Mouse (Mus musculus): ENCODE measurements around the gene Olfr191. TPM values are rescaled to one million over a fixed set of nuclear protein-coding genes. Genes with fewer than 3 reads are reported as not detected.
"Not testable (repeated sequence)": the region's sequence is repeated elsewhere in the genome, so short reads cannot be mapped to it uniquely, and the experiment has no call there.

Gene Olfr191
- polyA plus RNA-seq, 1 experiment from 2014 or later: not detected

DNA sequence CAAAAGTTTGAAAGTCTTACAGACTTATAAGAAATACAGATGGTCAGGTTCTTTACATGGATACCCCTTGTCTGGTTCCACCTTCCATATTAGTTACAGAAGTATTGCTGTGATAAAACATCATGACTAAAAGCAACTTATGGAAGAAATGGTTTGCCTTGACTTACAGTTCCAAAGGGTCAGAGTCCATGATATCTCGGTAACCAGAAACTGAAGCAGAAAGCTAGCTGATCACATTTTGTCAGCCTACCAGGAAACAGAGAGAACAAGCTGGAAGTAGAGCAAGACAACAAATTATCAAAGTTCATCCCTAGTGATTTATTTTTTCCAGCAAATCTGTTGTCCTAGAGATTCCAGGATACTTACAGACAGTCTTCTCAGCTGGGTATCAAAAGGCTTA is 16.1 kb downstream of the Olfr191 start:
- Histone ChIP-seq H3K4me1 (ENCODE audit: control insufficient read depth in 2 of 2, insufficient read depth in 2 of 2, low read length in 2 of 2) (no peaks in the 10 kb centered on the region), H3K4me3 (ENCODE audit: control insufficient read depth in 1 of 2, insufficient read depth in 1 of 2, low read depth in 1 of 2, low read length in 2 of 2) (no peak overlapping the region), H3K36me3 (ENCODE audit: control insufficient read depth, insufficient read depth, low read length) (no peaks in the 10 kb centered on the region), H3K9ac (ENCODE audit: low read length) (no peak overlapping the region), H3K27me3 (ENCODE audit: control insufficient read depth, insufficient read depth, low read length) (no peaks in the 10 kb centered on the region), H3K9me3 (ENCODE audit: control insufficient read depth, low read length) (no peaks in the 10 kb centered on the region), H3K27ac (replicated peaks in 1 of 2; ENCODE audit: control insufficient read depth in 1 of 2, insufficient read depth in 1 of 2, low read depth in 2 of 2, low read length in 2 of 2) (no peak overlapping the region), H3K4me2 (ENCODE audit: low read length) (no peak overlapping the region)
- no peak for ATAC-seq (ENCODE audit: insufficient number of reproducible peaks, insufficient read depth, low FRiP score, low read depth)
- 87% methylated on average over 1 of the region's 1 CpGs for WGBS

DNA sequence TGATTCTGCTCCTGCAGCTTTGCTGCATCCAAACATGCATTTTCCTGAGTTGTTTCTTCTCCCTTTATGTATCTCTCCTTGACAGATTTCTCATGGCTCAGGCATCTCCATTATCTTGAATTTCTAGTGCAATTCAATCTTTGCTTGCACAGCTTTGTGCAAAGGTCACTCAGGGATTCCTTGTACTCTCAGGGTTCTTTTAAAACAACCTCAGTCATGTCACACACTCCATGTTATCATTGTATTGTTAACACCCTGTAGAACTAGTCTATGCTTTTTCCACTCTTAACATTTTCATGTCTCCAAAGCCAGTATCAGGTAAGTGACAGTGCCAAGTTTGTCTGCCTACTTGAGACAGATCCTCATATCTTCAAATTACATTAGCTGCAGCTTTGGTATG is 17.9 kb downstream of the Olfr191 start:
- ATAC-seq (ENCODE audit: insufficient number of reproducible peaks, insufficient read depth, low FRiP score, low read depth): no peak
- Histone ChIP-seq H3K4me2 (ENCODE audit: low read length) (no peak overlapping the region), H3K27ac (replicated peaks in 1 of 2; ENCODE audit: control insufficient read depth in 1 of 2, insufficient read depth in 1 of 2, low read depth in 2 of 2, low read length in 2 of 2) (no peak overlapping the region), H3K4me1 (ENCODE audit: control insufficient read depth in 2 of 2, insufficient read depth in 2 of 2, low read length in 2 of 2) (no peaks in the 10 kb centered on the region), H3K4me3 (ENCODE audit: control insufficient read depth in 1 of 2, insufficient read depth in 1 of 2, low read depth in 1 of 2, low read length in 2 of 2) (no peak overlapping the region), H3K9me3 (ENCODE audit: control insufficient read depth, low read length) (no peaks in the 10 kb centered on the region), H3K27me3 (ENCODE audit: control insufficient read depth, insufficient read depth, low read length) (no peaks in the 10 kb centered on the region), H3K36me3 (ENCODE audit: control insufficient read depth, insufficient read depth, low read length) (no peaks in the 10 kb centered on the region), H3K9ac (ENCODE audit: low read length) (no peak overlapping the region)

DNA sequence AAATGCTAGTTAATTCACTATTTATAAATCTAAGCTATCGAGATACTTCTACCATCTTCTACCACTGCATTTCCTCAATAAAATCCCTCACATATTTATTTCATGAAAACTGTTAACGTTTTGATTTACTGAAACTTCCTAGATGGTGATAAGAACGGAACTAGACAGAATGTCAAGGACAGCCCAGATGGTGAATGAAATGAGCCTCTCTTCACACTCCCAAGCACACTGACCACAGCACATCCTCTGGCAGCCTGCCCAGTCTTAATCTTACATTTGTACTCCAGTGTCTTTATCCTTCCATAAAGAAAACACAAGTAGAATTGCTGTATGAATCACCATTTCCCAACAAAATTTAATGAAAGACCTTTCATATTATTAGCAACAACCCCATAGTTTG is 27.2 kb downstream of the Olfr191 start:
- not testable (repeated sequence) for ATAC-seq (ENCODE audit: insufficient number of reproducible peaks, insufficient read depth, low FRiP score, low read depth); H3K27me3 ChIP-seq (ENCODE audit: control insufficient read depth, insufficient read depth, low read length); H3K27ac ChIP-seq (replicated peaks in 1 of 2; ENCODE audit: control insufficient read depth in 1 of 2, insufficient read depth in 1 of 2, low read depth in 2 of 2, low read length in 2 of 2); H3K9me3 ChIP-seq (ENCODE audit: control insufficient read depth, low read length); H3K9ac ChIP-seq (ENCODE audit: low read length); H3K36me3 ChIP-seq (ENCODE audit: control insufficient read depth, insufficient read depth, low read length); H3K4me1 ChIP-seq (ENCODE audit: control insufficient read depth in 2 of 2, insufficient read depth in 2 of 2, low read length in 2 of 2); H3K4me3 ChIP-seq (ENCODE audit: control insufficient read depth in 1 of 2, insufficient read depth in 1 of 2, low read depth in 1 of 2, low read length in 2 of 2); H3K4me2 ChIP-seq (ENCODE audit: low read length)
- 38% methylated on average over 3 of the region's 3 CpGs for WGBS

DNA sequence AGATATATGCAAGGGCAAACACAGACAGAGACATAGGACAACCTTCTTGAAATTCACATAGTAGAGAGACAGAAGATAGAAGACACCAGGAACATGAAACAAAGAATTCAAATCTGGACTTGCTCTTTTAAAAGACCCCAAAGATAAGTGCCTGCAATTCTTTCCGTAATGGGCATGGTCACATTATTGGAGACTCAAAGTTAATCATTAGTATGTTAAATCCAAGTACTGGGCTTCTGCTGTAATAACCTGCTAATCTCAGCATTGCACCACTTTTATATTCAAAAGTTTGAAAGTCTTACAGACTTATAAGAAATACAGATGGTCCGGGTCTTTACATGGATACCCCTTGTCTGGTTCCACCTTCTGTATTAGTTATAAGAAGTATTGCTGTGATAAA is 40.3 kb downstream of the Olfr191 start:
- not testable (repeated sequence) for H3K4me3 ChIP-seq (ENCODE audit: control insufficient read depth in 1 of 2, insufficient read depth in 1 of 2, low read depth in 1 of 2, low read length in 2 of 2); H3K4me1 ChIP-seq (ENCODE audit: control insufficient read depth in 2 of 2, insufficient read depth in 2 of 2, low read length in 2 of 2); H3K27me3 ChIP-seq (ENCODE audit: control insufficient read depth, insufficient read depth, low read length); H3K4me2 ChIP-seq (ENCODE audit: low read length); ATAC-seq (ENCODE audit: insufficient number of reproducible peaks, insufficient read depth, low FRiP score, low read depth); H3K9ac ChIP-seq (ENCODE audit: low read length); H3K9me3 ChIP-seq (ENCODE audit: control insufficient read depth, low read length); H3K27ac ChIP-seq (replicated peaks in 1 of 2; ENCODE audit: control insufficient read depth in 1 of 2, insufficient read depth in 1 of 2, low read depth in 2 of 2, low read length in 2 of 2); H3K36me3 ChIP-seq (ENCODE audit: control insufficient read depth, insufficient read depth, low read length)
- WGBS: 92% methylated on average over 2 of the region's 2 CpGs

DNA sequence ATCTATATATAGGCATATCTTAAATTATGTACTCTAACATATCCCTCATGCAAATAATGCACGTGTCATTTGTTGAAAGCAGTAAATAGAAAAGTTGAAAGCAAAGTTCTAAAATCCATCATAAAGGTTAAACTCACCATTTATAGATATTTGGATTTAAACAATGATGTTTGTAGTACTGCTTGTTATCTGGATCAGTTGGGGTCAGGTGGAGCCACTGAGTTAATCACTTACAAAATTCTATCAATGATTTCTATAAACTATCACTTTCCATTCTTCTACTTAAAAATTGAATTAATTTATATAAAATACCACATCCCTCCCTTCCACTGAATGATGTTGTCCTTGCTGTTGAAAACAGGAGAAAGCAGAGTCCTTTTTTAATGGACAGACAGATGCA is 40.8 kb downstream of the Olfr191 start:
- H3K9ac ChIP-seq (ENCODE audit: low read length): no peak overlapping the region
- no peak overlapping the region for H3K4me3 ChIP-seq (ENCODE audit: control insufficient read depth in 1 of 2, insufficient read depth in 1 of 2, low read depth in 1 of 2, low read length in 2 of 2)
- no peak overlapping the region for H3K27ac ChIP-seq (replicated peaks in 1 of 2; ENCODE audit: control insufficient read depth in 1 of 2, insufficient read depth in 1 of 2, low read depth in 2 of 2, low read length in 2 of 2)
- WGBS: 70% methylated on average over 1 of the region's 1 CpGs
- no peak for ATAC-seq (ENCODE audit: insufficient number of reproducible peaks, insufficient read depth, low FRiP score, low read depth)
- H3K4me1 ChIP-seq (ENCODE audit: control insufficient read depth in 2 of 2, insufficient read depth in 2 of 2, low read length in 2 of 2): no peaks in the 10 kb centered on the region
- no peaks in the 10 kb centered on the region for H3K9me3 ChIP-seq (ENCODE audit: control insufficient read depth, low read length)
- no peak overlapping the region for H3K4me2 ChIP-seq (ENCODE audit: low read length)
- H3K36me3 ChIP-seq (ENCODE audit: control insufficient read depth, insufficient read depth, low read length): no peaks in the 10 kb centered on the region
- H3K27me3 ChIP-seq (ENCODE audit: control insufficient read depth, insufficient read depth, low read length): no peaks in the 10 kb centered on the region

DNA sequence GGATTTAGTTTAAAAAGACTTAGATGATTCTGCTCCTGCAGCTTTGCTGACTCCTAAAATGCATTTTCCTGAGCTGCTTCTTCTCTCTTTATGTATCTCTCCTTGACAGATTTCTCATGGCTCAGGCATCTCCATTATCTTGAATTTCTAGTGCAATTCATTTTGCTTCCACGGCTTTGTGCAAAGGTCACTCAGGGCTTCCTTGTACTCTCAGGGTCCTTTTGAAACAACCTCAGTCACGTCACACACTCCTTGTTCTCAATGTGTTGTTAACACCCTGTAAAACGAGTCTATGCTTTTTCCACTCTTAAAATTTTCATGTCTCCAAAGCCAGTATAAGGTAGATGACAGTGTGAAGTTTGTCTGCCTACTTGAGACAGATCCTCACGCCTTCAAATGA is 42.0 kb downstream of the Olfr191 start:
- no peak overlapping the region for H3K4me2 ChIP-seq (ENCODE audit: low read length)
- WGBS: 49% methylated on average over 4 of the region's 4 CpGs
- no peak for ATAC-seq (ENCODE audit: insufficient number of reproducible peaks, insufficient read depth, low FRiP score, low read depth)
- no peaks in the 10 kb centered on the region for H3K4me1 ChIP-seq (ENCODE audit: control insufficient read depth in 2 of 2, insufficient read depth in 2 of 2, low read length in 2 of 2)
- no peaks in the 10 kb centered on the region for H3K27me3 ChIP-seq (ENCODE audit: control insufficient read depth, insufficient read depth, low read length)
- no peaks in the 10 kb centered on the region for H3K36me3 ChIP-seq (ENCODE audit: control insufficient read depth, insufficient read depth, low read length)
- no peak overlapping the region for H3K27ac ChIP-seq (replicated peaks in 1 of 2; ENCODE audit: control insufficient read depth in 1 of 2, insufficient read depth in 1 of 2, low read depth in 2 of 2, low read length in 2 of 2)
- no peaks in the 10 kb centered on the region for H3K9me3 ChIP-seq (ENCODE audit: control insufficient read depth, low read length)
- no peak overlapping the region for H3K4me3 ChIP-seq (ENCODE audit: control insufficient read depth in 1 of 2, insufficient read depth in 1 of 2, low read depth in 1 of 2, low read length in 2 of 2)
- no peak overlapping the region for H3K9ac ChIP-seq (ENCODE audit: low read length)

DNA sequence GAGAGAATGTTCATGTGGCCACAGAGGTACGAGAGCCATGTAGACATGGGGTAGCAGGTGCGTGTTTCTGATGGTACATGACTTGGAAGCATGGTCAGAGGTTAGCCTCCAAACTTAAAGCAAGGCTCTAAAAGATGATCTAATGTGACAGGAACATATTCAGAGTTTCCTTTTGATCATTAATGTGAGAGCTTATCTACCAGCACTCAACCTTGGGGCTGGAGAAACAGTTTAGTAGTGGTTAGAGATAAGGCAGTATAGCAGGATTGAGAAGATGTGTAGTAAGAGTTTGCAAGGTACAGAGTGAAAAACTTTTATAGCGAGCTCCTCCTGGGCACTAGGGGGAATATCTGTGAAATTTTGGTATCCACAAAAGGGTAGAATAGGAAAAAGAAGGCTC is 43.8 kb downstream of the Olfr191 start:
- H3K36me3 ChIP-seq (ENCODE audit: control insufficient read depth, insufficient read depth, low read length): no peaks in the 10 kb centered on the region
- no peak overlapping the region for H3K4me3 ChIP-seq (ENCODE audit: control insufficient read depth in 1 of 2, insufficient read depth in 1 of 2, low read depth in 1 of 2, low read length in 2 of 2)
- H3K4me1 ChIP-seq (ENCODE audit: control insufficient read depth in 2 of 2, insufficient read depth in 2 of 2, low read length in 2 of 2): no peaks in the 10 kb centered on the region
- H3K27me3 ChIP-seq (ENCODE audit: control insufficient read depth, insufficient read depth, low read length): no peaks in the 10 kb centered on the region
- H3K9ac ChIP-seq (ENCODE audit: low read length): no peak overlapping the region
- 79% methylated on average over 3 of the region's 3 CpGs for WGBS
- H3K9me3 ChIP-seq (ENCODE audit: control insufficient read depth, low read length): no peaks in the 10 kb centered on the region
- no peak overlapping the region for H3K27ac ChIP-seq (replicated peaks in 1 of 2; ENCODE audit: control insufficient read depth in 1 of 2, insufficient read depth in 1 of 2, low read depth in 2 of 2, low read length in 2 of 2)
- no peak for ATAC-seq (ENCODE audit: insufficient number of reproducible peaks, insufficient read depth, low FRiP score, low read depth)
- no peak overlapping the region for H3K4me2 ChIP-seq (ENCODE audit: low read length)

DNA sequence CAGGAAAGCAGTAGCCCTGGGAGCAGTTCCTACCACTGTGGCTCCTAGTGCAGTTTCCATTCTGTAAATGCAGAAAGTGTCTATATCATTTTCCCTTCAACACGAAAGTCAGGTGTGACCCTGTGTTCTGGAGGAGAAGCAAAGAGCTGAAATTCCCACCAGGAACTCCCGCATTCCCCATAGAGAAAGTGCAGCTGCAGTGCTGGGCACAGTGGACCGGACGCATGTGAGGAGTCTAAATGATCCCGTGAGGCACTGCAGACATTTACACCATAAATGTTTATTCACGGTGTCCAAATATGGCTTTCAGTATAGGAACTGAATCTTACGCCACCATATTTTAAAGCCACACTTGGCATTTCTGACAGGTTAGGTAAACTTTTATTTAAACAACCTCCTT is 49.9 kb downstream of the Olfr191 start, which contains the start of gene Olfr187:
Gene Olfr187 (minus strand): TSS at position 58 of the 400 bp plus-strand sequence.
- Histone ChIP-seq H3K27ac (replicated peaks in 1 of 2; ENCODE audit: control insufficient read depth in 1 of 2, insufficient read depth in 1 of 2, low read depth in 2 of 2, low read length in 2 of 2) (no peak within 1 kb of the TSS), H3K9me3 (ENCODE audit: control insufficient read depth, low read length) (no peaks in the 10 kb centered on the region), H3K4me1 (ENCODE audit: control insufficient read depth in 2 of 2, insufficient read depth in 2 of 2, low read length in 2 of 2) (no peaks in the 10 kb centered on the region), H3K4me3 (ENCODE audit: control insufficient read depth in 1 of 2, insufficient read depth in 1 of 2, low read depth in 1 of 2, low read length in 2 of 2) (no peak within 1 kb of the TSS), H3K4me2 (ENCODE audit: low read length) (no peak within 1 kb of the TSS), H3K9ac (ENCODE audit: low read length) (no peak within 1 kb of the TSS), H3K36me3 (ENCODE audit: control insufficient read depth, insufficient read depth, low read length) (no peaks in the 10 kb centered on the region), H3K27me3 (ENCODE audit: control insufficient read depth, insufficient read depth, low read length) (no peaks in the 10 kb centered on the region)
- WGBS: 82% methylated on average over 7 of the region's 7 CpGs
- ATAC-seq (ENCODE audit: insufficient number of reproducible peaks, insufficient read depth, low FRiP score, low read depth): no peak
